Mouse (Mus musculus): ENCODE measurements at regions not wholly inside any gene's neighbourhood (a gene's known extent, or its start where the extent isn't known, plus 50 kb on each side); places are given as distances from the start of the nearest gene placed in this dataset.
A peak's percentile ranks its signal among the peaks of the same experiment; 100 is the strongest.

DNA sequence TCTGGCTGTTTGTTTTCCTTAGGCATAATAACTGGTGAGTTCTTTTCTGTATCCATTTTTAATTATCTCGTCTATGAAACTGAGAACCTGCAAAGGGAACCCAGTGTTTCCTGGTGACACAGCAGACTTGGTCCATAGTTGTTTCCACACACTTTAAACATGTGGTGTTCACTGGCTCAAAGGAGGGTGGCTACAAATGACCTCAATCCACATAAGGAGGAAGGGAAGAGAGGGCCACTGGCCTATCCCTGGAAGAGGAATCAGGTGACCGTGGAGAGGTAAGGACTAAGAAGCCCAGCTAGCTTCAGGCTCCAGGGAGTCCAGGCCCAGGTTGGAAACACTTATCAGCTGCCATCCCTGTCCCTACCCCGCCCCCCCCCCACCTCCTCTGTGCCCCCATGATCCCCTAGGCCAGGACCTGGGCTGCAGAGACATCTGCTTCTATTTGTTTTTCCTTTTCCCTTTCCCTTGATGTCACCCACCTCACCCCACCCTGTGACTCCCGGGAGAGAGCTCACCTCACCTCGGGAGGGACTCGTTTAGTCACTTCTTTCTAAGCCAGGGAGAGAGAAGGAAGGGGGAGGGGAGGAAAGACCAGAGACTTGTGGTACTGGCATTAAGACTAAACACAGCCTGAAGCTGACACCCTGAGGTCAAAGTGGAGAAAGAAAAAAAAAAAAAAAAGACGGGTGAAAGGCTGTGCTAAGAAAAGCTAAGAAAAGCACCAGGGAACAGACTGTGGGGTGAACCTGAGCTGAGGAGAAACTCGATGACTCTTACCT, 62.2 kb upstream of the Kdm7a start:
- TF ChIP-seq CTCF (IDR thresholded peaks at IDR 0.05; ENCODE audit: low read depth) (no peak), EP300 (IDR thresholded peaks at IDR 0.05; ENCODE audit: low read depth) (no peak)
- Histone ChIP-seq H3K4me3 (ENCODE audit: low read depth, low read length) (no peak overlapping the region), H3K36me3 (replicated peaks; ENCODE audit: insufficient read depth, low read length) (no peaks in the 10 kb centered on the region), H3K9me3 (ENCODE audit: low read length) (no peaks in the 10 kb centered on the region), H3K27ac (ENCODE audit: low read depth) (no peak overlapping the region), H3K9ac (replicated peaks) (no peak overlapping the region), H3K27me3 (ENCODE audit: insufficient read depth, low read length) (no peaks in the 10 kb centered on the region), H3K4me1 (ENCODE audit: insufficient read depth) (peaks cover 12% of the 10 kb centered on the region), H3K4me2 (ENCODE audit: low read depth, low read length) (no peak overlapping the region)
- no peak for DNase-seq
- 20% methylated on average over 8 of the region's 8 CpGs for WGBS (ENCODE audit: insufficient replicate concordance)
- peak; percentile 47; the same call in 1 of the 2 replicates for ATAC-seq

DNA sequence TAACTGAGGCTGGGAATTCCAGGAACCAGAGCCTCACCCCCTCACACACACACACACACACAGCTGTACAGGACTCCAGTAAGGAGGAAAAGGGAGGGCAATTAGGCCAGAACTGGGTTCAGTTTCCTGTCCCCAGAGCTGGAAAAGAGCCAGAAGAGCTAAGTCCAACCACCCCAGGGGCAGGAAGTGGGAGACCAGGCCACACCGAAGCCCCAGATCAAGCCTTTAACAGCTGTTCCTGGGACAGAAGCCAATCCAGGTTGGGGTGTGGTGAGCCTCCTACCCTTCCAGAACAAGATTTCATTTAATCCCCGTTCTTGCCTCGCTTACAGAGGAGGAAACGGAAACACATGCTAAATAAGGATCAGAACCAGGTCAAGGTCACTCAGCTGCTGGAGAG, 58.1 kb upstream of the Kdm7a start:
- Histone ChIP-seq H3K4me2 (ENCODE audit: low read depth, low read length) (no peak overlapping the region), H3K9ac (replicated peaks) (no peak overlapping the region), H3K27me3 (ENCODE audit: insufficient read depth, low read length) (no peaks in the 10 kb centered on the region), H3K9me3 (ENCODE audit: low read length) (no peaks in the 10 kb centered on the region), H3K36me3 (replicated peaks; ENCODE audit: insufficient read depth, low read length) (no peaks in the 10 kb centered on the region), H3K4me3 (ENCODE audit: low read depth, low read length) (no peak overlapping the region), H3K4me1 (ENCODE audit: insufficient read depth) (peaks cover 14% of the 10 kb centered on the region), H3K27ac (ENCODE audit: low read depth) (no peak overlapping the region; the same call in 1 of the 2 replicates)
- WGBS (ENCODE audit: insufficient replicate concordance): 21% methylated on average over 4 of the region's 4 CpGs
- DNase-seq (peak; percentile 57), ATAC-seq (peak; percentile 81)
- TF ChIP-seq CTCF (IDR thresholded peaks at IDR 0.05; ENCODE audit: low read depth): no peak
- TF ChIP-seq EP300 (IDR thresholded peaks at IDR 0.05; ENCODE audit: low read depth): no peak

DNA sequence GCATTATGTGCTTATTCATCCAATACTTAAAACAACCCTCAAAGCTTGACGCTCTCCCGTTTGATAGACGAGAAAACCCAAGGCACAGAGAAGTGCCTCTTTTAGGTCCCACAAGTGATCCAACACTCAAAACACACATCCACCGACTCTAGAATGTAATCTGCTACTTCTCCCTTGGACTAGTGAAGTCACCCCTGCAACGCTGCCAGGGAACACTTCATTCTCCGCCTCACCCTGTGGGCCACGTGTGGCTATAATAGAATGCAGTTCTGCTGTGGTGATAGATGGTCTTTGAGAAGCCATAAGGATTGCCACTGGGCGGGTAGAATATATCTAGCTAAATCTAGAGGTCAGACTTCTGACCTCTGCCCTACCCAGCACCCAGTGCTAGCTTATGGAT, 57.0 kb upstream of the Kdm7a start:
- 72% methylated on average over 8 of the region's 8 CpGs for WGBS (ENCODE audit: insufficient replicate concordance)
- no peak overlapping the region for H3K4me2 ChIP-seq (ENCODE audit: low read depth, low read length)
- no peaks in the 10 kb centered on the region for H3K9me3 ChIP-seq (ENCODE audit: low read length)
- H3K4me1 ChIP-seq (ENCODE audit: insufficient read depth): peaks cover 18% of the 10 kb centered on the region
- no peaks in the 10 kb centered on the region for H3K27me3 ChIP-seq (ENCODE audit: insufficient read depth, low read length)
- TF ChIP-seq EP300 (IDR thresholded peaks at IDR 0.05; ENCODE audit: low read depth) (no peak), CTCF (IDR thresholded peaks at IDR 0.05; ENCODE audit: low read depth) (no peak)
- H3K4me3 ChIP-seq (ENCODE audit: low read depth, low read length): no peak overlapping the region
- H3K36me3 ChIP-seq (replicated peaks; ENCODE audit: insufficient read depth, low read length): no peaks in the 10 kb centered on the region
- ATAC-seq (no peak), DNase-seq (no peak)
- no peak overlapping the region for H3K9ac ChIP-seq (replicated peaks)
- H3K27ac ChIP-seq (ENCODE audit: low read depth): no peak overlapping the region

DNA sequence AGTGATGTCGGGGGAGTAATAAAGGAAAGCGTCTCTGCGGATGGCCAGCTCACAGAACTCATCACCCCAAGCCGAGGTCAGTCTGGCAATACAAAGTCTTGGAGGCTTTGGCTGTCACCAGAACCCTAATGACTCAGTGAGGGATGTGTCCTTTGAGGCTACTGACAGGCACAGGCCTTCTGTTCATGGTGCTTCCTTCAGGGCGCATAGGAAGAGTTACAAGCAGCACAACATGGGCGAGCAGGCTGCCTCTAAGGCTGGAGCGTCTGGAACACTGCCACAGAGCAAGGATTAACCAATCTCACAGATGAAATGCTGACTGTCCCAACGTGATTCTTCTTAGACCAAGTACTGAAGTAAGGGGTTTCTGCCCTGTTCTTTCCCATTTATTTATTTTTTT, 55.4 kb upstream of the Kdm7a start:
- WGBS (ENCODE audit: insufficient replicate concordance): 74% methylated on average over 8 of the region's 8 CpGs
- Histone ChIP-seq H3K27me3 (ENCODE audit: insufficient read depth, low read length) (peaks cover 1% of the 10 kb centered on the region), H3K9me3 (ENCODE audit: low read length) (no peaks in the 10 kb centered on the region), H3K4me1 (ENCODE audit: insufficient read depth) (peaks cover 25% of the 10 kb centered on the region), H3K4me2 (ENCODE audit: low read depth, low read length) (no peak overlapping the region), H3K27ac (ENCODE audit: low read depth) (no peak overlapping the region), H3K4me3 (ENCODE audit: low read depth, low read length) (no peak overlapping the region), H3K36me3 (replicated peaks; ENCODE audit: insufficient read depth, low read length) (no peaks in the 10 kb centered on the region), H3K9ac (replicated peaks) (no peak overlapping the region)
- no peak for ATAC-seq
- TF ChIP-seq EP300 (IDR thresholded peaks at IDR 0.05; ENCODE audit: low read depth): no peak
- no peak for DNase-seq

DNA sequence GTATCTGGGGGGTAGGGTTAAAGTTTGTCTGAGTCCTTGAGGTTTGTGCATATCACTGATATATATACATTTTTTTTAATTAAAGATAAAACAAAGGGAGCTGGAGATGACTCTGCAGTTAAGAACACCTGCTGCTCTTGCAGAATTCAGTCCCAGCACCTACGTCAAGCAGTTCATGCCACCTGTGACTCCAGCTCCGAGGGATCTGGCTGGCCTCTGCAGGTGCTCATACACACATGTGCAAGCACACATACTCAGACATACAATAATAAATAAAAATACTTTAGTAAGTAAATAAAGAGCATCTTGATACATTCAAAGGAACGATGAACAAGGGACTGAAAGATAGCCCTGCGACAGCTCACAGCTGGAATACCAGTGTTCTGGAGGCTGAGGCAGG, 53.9 kb upstream of the Kdm7a start:
- Histone ChIP-seq H3K9me3 (ENCODE audit: low read length) (no peaks in the 10 kb centered on the region), H3K27me3 (ENCODE audit: insufficient read depth, low read length) (peaks cover 15% of the 10 kb centered on the region), H3K9ac (replicated peaks) (no peak overlapping the region), H3K4me2 (ENCODE audit: low read depth, low read length) (no peak overlapping the region), H3K36me3 (replicated peaks; ENCODE audit: insufficient read depth, low read length) (no peaks in the 10 kb centered on the region), H3K4me3 (ENCODE audit: low read depth, low read length) (no peak overlapping the region), H3K4me1 (ENCODE audit: insufficient read depth) (peaks cover 33% of the 10 kb centered on the region), H3K27ac (ENCODE audit: low read depth) (no peak overlapping the region)
- DNase-seq (no peak), ATAC-seq (no peak)
- WGBS (ENCODE audit: insufficient replicate concordance): 96% methylated on average over 4 of the region's 4 CpGs
- TF ChIP-seq EP300 (IDR thresholded peaks at IDR 0.05; ENCODE audit: low read depth): no peak
- TF ChIP-seq CTCF (IDR thresholded peaks at IDR 0.05; ENCODE audit: low read depth): no peak

DNA sequence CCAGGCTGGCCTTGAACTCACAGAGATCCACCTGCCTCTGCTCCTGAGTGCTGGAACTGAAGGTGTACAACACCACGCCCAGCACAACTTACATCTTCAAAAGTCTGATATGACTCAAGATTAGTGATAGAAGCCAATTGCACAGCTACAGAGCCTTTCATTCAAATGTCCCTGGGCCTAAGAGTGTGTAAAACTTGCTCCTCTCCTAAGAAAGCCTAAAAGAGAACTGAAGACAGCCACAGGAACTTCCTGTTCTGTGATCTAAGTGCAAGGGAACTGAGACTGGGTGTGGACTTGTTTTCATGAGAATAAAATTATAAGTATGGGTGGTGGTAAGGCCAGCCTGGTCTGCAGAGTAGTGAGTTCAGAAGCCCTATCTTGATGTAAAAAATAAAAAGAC, 52.5 kb upstream of the Kdm7a start:
- 71% methylated on average over 1 of the region's 1 CpGs for WGBS (ENCODE audit: insufficient replicate concordance)
- peak overlapping the region; percentile 44; the same call in 1 of the 2 replicates for H3K27ac ChIP-seq (ENCODE audit: low read depth)
- H3K9me3 ChIP-seq (ENCODE audit: low read length): no peaks in the 10 kb centered on the region
- peaks cover 22% of the 10 kb centered on the region for H3K27me3 ChIP-seq (ENCODE audit: insufficient read depth, low read length)
- H3K36me3 ChIP-seq (replicated peaks; ENCODE audit: insufficient read depth, low read length): no peaks in the 10 kb centered on the region
- no peak for DNase-seq
- no peak overlapping the region for H3K9ac ChIP-seq (replicated peaks)
- TF ChIP-seq CTCF (IDR thresholded peaks at IDR 0.05; ENCODE audit: low read depth) (no peak), EP300 (IDR thresholded peaks at IDR 0.05; ENCODE audit: low read depth) (no peak)
- H3K4me1 ChIP-seq (ENCODE audit: insufficient read depth): peaks cover 22% of the 10 kb centered on the region
- H3K4me3 ChIP-seq (ENCODE audit: low read depth, low read length): no peak overlapping the region
- no peak overlapping the region for H3K4me2 ChIP-seq (ENCODE audit: low read depth, low read length)
- ATAC-seq: no peak
